Mouse (Mus musculus) brain, embryonic 14.5 days (tissue): ENCODE measurements around the gene M1ap. TPM values are rescaled to one million over a fixed set of nuclear protein-coding genes. Genes with fewer than 3 reads are reported as not detected.
A peak's percentile ranks its signal among the peaks of the same experiment; 100 is the strongest.

ENCODE experiments used
- DNase-seq: peaks from one replicate; pipeline ENCODE4 v3.0.0-alpha.2; 2011; ENCODE audit warnings: low read depth
- CTCF ChIP-seq: fragments of 200-500 bp; IDR thresholded peaks from 2 replicates; pipeline ENCODE4 v1.5.1; 2012; ENCODE audit warnings: inconsistent platforms, mild to moderate bottlenecking, moderate library complexity, borderline replicate concordance; ENCODE audit not compliant: insufficient read depth, insufficient read length; ENCODE audit errors: extremely low read depth
- POLR2A ChIP-seq: fragments of 200-500 bp; IDR thresholded peaks from 2 replicates; pipeline ENCODE4 v1.6.1; 2012; ENCODE audit warnings: mild to moderate bottlenecking, inconsistent platforms, borderline replicate concordance; ENCODE audit not compliant: poor library complexity, insufficient read depth, insufficient read length, severe bottlenecking; ENCODE audit errors: extremely low read depth
- polyA plus RNA-seq: library from polyadenylated mRNA; depleted of rRNA; stranded (reverse); fragments of >200 nt; gene quantifications from 2 replicates; pipeline ENCODE4 v1.2.3, GENCODE M21; 2012; rRNA removed

M1ap gene
- polyA plus RNA-seq, result 0.05 and 0.15 TPM in 2 replicates

DNA sequence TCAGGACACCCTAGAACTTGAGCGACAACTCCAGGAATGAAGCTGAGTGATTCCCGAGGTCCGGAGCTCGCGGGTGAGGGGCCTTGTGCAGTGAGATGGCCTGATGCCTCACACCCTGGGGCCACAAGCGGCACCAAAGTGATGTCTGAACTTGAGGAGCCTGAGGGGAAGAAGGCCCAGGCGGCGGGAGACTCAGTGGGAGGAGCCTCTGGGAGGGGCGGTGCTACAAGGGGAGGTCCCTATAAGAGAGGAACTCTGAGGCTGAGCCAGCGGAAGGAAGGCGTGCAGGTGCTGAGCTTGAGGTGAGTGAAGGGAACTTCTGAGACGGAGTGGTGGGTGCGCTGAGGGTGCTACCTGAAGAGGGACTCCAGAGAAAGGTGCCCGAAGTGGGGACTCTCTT is at the start of gene M1ap:
M1ap (plus strand) TSS at position 252 of the 400 bp plus-strand sequence.
- TF ChIP-seq POLR2A (no peak), CTCF (no peak)
- no peak for DNase-seq

- DNase-seq, result no peak
- TF ChIP-seq POLR2A, result no peak
- TF ChIP-seq CTCF, result no peak
Measured at GRCm38 (mm10) chr6:82897311-82897710, 49.4 kb upstream of the M1ap start.

GRCm38 (mm10) chr6:82898227-82898626 is 48.5 kb upstream of the M1ap start:
- TF ChIP-seq CTCF (no peak), POLR2A (no peak)

DNA sequence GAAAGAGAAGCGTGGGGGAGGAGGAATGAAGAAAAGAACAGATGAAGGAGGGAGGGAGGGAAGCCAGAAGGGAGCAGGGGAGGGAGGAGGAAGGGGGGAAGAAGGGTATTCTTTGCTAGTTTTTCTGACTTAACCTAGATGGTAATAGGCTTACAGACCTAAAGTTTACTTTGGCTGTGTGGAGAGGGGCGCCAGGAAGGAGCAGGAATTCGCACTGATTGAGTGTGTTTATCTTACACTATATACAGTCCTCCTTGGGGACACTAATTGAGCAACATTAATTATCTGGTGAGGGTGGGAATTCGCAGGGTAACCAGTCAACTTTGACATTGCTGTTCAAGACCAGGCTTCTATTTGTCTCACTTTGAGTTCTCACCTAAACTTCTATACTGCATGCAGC is 48.0 kb upstream of the M1ap start:
- no peak for TF ChIP-seq POLR2A
- TF ChIP-seq CTCF, result no peak
- DNase-seq, result no peak

More at GRCm38 (mm10) chr6:82898227-82898626, 48.5 kb upstream of the M1ap start:
- DNase-seq, result no peak

DNA sequence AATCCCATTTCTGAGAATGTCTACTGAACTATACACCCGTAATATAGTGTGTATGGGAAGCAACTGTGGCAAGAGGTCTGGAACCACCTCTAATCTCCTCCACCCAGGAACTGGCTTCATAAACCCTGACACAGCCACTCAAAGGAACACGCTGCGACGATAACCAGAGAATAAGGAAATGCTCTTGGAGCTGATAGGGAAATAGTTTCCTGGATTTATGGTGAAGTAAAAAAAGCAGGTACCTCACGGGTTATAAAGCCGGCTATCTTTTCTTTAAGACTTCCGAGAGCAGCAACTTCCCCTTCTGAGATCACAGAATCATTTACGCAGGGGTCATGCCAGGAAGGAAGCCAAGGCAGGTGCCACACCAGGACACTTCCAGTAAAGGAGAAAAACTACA is 44.1 kb upstream of the M1ap start:
- DNase-seq, result no peak

DNA sequence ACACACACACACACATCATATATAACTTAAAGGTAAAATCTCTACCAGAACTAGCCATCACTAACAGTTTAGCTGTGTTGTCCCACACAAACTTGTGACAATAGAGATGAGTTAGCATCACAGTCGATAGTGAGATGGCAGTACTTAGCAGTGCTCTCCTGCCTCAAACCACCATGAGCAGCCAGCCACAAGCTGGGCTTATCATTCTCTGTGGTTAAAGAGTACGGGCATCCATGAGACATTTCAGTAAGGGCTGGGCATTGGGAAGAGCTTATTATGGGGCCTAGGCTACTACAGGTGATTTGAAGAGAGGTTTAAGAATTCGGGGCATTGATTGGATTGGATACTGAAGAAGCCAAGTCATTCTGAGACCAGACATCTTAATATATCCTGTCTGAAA is 39.7 kb upstream of the M1ap start:
- no peak for DNase-seq
- TF ChIP-seq POLR2A (no peak), CTCF (no peak)

More for the DNA sequence above, 44.1 kb upstream of the M1ap start:
- TF ChIP-seq CTCF (no peak), POLR2A (no peak)

DNA sequence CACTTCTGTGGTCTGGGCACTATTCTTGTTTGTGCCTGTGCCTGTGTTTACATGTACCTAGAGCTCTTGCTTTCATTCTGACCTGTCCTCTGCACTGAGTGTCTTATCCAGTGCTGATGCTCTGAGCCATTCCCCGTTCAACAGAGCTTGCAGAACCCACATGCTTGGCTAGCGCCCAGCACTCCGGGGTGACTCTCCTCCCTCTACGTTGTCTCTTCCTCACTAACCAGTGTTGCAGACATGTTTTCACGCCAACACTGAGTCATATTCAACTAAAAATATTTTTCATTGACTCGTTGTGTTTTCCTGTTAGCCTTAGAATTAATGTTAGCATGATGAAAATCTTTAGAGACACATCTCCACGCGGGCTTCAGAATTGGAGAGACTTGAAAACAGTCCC is 38.7 kb upstream of the M1ap start:
- TF ChIP-seq CTCF, result no peak
- TF ChIP-seq POLR2A, result no peak
- DNase-seq, result no peak

DNA sequence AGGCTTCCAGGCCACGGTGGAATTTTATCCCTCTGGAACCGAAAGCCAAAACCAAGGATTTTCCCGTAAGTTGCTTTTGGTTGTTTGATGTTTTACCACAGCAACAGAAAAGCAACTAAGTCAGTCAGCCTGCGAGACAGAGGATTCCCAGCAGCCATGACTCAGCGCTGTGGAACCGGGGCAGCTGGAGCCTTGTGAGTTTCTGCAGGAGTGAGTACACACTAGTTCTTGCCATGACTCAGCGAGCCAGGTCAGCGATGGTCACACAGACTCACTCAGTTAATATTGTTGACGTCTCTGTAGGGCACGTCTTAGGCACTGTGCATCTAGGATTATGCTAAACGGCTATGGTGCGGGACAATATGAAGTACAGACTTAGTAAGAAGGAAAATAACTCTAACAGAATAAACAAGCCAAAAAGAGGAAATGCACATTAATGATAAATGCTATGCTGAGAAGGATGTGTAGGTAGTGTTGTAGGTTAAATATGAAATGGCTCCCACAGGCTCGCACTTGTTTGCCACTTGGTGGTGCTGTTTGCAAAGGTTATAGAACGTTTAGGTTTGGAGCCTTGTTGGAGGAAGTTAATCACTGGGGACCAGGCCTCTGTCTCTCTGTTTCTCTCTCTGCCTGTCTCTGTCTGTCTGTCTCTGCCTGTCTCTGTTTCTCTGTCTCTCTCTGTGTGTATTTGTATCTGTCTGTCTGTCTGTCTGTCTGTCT is 37.4 kb upstream of the M1ap start:
- peak; percentile 62; the same call in 1 of the 2 replicates for TF ChIP-seq CTCF
- TF ChIP-seq POLR2A, result no peak
- peak; percentile 60 for DNase-seq

GRCm38 (mm10) chr6:82911303-82911702 is 35.4 kb upstream of the M1ap start:
- no peak for DNase-seq
- TF ChIP-seq POLR2A (no peak), CTCF (no peak)

DNA sequence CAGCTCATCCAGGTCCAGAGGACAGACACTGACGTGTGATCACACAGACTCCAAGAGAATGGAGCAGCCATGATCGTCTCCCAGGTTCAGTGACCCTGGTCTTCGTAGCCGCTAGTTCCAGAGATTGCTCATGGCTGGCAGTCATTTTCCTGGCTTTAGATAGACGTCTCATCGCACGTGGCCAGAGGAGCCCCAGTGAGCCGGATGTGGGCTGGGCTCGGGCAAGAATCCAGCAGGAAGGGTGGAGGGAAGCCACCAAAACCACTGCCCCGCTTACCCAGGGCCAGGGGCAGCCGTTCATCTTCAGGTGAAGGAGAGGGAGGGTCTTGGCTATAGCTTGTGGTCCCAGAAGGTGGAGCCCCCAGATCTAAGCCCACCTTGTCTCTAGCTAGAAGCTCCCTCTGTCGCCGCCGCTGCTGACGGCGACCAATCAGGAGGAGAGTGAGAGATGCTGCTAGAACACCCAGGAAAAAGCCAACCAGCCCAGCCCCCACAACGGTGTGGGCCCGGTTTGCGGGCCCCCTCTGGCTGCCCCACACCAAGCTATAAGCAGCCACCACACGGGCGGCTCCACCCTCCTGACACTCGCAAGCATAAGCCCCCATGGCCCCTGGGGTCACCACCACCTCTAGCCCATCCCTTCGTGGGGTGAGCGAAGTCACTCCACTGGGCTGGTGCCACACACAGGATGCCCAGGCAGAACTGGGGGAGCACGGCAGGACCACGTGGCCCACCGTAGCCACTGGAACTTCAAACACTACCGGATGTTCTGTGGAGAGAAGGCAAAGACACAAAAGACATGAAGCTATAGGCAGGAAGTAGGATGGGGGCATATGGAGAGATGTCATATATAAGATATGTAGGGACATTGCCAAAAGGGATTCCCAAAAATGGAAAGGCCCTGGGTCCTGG is 33.1 kb upstream of the M1ap start:
- no peak for TF ChIP-seq POLR2A

GRCm38 (mm10) chr6:82915889-82916288 is 30.8 kb upstream of the M1ap start:
- TF ChIP-seq CTCF (peak; percentile 86), POLR2A (no peak)
- DNase-seq, result peak; percentile 43

More for the DNA sequence above, 33.1 kb upstream of the M1ap start:
- DNase-seq, result no peak
